Mouse (Mus musculus) liver, embryonic 14.5 days (tissue): ENCODE measurements around the gene Zfp14.

Experiments
- CTCF ChIP-seq: IDR thresholded peaks from 2 replicates; pipeline ENCODE4 v1.5.1; 2016; ENCODE audit warnings: antibody characterized with exemption, low read depth, control low read depth
- EP300 ChIP-seq: IDR thresholded peaks from 2 replicates; pipeline ENCODE4 v1.6.1; 2016; ENCODE audit warnings: antibody characterized with exemption, low read depth

- TF ChIP-seq CTCF (no peak), EP300 (no peak)
Measured at GRCm38 (mm10) chr7:30050882-30051548, at the start of gene Zfp14.
